Mouse (Mus musculus): Measurements from ENCODE around the gene Sned1.

DNA sequence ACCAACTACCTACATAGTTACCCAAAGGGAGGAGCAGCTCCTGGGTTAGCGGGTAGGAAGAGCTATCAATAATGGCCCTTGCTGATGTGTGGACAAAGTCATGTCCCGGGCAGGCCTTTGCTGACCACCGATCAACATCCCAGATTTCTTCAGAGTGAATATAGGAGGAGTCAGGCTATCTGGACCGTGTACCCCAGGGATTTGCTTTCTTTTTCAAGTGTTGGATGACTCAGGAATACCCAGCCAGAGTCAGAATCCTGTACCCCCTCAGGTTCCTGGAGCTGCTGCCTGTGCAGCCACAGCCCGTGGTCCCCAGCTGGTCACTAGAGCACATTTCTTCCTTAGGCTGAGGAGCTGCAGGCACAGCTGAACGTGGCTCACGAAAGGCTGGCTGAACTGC lies 23.2 kb upstream of the Sned1 start:
- TF ChIP-seq CTCF (IDR thresholded peaks at IDR 0.05; ENCODE audit: low read depth) (no peak), EP300 (IDR thresholded peaks at IDR 0.05; ENCODE audit: low read depth) (no peak)

All from liver, embryonic 14.5 days (tissue).